Mouse (Mus musculus): ENCODE measurements around the gene Panx2. TPM values are rescaled to one million over a fixed set of nuclear protein-coding genes. Genes with fewer than 3 reads are reported as not detected.

Panx2 gene
- 1 to 10 TPM; 3.4 to 3.5 TPM for total RNA-seq (2021)
- long read RNA-seq, experiment 1, result 0 reads
- long read RNA-seq, experiment 2, partial matches to known transcripts, result 0 of 3 reads
- long read RNA-seq, experiment 2, other reads (novel, unspliced or antisense), result 1 of 3 reads

DNA sequence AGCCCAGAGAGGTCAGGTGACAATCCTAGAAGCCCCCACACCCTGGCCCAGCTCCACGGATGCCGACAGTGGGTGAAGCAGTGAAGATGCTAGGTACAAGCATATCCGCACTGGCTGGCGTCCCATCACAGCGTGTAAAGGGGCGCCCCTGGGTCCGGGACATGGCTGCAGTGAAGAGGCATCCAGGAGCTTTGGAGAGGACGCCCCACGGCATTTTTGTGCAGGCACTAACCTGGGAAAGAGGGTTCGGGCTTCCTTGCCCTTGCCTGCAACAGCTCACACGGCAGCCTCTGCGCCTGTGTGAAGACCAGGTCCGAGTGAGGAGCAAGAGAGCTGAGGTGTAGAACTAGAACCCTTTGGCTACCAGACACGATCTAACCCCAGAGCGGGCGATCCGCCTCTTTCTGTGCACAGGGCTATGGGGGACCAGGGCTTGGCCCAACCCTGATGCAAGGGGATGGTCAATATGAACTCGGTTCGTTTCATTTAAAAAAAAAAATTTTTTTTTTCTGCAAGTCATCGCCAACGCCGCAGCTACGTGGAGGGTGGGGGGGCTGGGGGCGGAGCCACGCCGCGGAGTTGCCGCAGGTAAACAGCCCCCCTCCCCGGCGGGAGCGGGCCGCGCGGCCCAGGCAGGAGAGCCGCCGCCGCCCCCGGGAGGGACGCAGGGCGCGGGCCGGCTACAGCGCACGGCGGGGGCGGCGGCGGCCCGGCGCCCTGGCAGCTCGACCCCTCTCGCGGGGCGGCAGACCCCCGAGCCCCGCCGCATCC is at the start of gene Panx2:
Panx2 (plus strand) TSS at position 574 of the 771 bp plus-strand sequence.
- DNase-seq (ENCODE audit: low spot score in 2 of 2), result no peak

DNA sequence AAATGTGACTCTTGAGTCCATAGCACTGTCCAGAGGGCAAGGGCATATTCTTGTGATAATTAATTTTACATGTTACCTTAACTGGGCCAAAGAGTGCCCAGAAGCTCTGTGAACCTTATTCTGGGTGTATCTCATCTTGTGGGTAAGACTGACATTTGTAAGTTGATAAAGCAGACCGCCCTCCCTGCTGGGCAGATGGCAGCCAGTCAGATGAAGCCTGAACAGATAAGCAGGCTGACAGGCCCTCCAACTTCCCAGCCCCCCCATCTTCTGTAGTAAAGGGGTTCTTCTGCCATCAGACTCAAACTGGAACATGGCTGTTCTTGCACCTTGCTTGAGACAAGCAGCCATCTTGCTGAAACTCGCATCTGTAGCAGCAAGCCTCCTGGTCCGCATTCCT is 42.8 kb upstream of the Panx2 start:
- no peak for DNase-seq (ENCODE audit: low spot score in 2 of 2)

DNA sequence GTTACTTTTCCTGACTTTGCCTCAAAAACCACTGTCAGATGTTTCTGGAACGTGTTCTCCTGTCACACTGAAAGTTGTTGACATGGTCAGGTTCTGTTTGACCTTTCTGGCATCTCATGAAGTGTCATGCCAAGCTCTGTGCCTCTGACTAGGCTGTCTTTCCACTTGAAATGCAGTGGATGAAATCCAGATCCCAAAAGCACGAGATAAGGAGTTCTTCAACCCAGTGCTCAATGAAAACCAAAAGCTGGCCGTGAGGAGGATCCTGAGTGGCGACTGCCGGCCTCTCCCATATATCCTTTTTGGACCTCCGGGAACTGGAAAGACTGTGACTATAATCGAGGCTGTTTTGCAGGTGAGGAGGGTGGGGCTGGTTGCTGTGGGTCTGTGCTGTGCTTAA is 39.4 kb upstream of the Panx2 start:
- DNase-seq (ENCODE audit: low spot score in 2 of 2), result no peak

DNA sequence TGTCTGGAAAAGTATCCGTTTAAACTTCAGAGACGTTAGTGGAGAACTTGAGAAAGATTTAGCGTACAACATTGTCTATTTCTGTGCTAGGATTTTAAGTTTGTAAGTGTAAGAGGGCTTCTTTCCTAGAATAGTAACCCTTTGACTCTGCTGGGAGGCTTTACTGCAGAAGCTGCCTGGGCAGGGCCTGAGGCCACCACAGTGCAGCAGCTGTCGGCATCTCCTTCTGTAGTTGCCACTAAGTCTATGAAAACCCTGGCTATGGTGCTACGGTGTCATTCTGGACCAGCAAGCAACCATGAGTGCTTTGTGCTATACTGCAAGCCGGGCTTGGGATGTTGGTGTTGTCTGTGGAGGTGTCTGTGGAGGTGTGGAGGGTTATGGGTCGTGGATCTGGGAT is 39.0 kb upstream of the Panx2 start:
- DNase-seq (ENCODE audit: low spot score in 2 of 2), result no peak

DNA sequence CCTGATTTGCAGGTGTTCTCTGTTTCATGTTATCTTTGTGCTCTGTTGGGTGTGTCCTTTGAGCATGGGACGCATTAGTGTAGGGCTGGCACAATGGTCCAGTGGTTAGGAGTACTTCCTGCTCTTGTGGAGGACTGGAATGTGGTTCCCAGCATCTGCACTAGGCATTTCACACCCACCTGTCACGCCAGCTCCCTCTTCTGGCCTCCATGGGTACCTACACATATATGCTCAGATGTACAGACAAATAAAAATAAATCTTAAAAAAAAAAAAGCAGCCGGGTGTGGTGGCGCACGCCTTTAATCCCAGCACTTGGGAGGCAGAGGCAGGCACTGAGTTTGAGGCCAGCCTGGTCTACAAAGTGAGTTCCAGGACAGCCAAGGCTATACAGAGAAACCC is 15.2 kb upstream of the Panx2 start:
- no peak for DNase-seq (ENCODE audit: low spot score in 2 of 2)

DNA sequence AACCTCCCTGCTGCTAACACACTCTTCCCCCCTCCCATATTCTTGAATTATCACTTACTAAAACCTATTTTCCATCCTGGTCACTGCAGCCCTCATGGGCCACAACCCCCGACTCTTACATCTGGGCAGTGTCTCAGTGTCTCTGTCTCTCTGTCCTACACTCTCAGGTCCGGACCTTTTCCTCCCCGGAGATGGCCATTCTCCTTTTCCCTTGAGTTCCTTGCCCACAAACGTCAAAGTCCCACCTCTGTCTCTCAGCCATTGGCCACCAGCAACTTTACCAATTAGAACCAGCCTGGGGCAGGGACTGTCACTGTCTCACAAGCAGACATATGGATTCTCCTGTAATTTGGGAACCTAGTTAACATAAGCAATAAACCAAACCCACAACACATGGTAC is 13.2 kb upstream of the Panx2 start:
- DNase-seq (ENCODE audit: low spot score in 2 of 2), result no peak

DNA sequence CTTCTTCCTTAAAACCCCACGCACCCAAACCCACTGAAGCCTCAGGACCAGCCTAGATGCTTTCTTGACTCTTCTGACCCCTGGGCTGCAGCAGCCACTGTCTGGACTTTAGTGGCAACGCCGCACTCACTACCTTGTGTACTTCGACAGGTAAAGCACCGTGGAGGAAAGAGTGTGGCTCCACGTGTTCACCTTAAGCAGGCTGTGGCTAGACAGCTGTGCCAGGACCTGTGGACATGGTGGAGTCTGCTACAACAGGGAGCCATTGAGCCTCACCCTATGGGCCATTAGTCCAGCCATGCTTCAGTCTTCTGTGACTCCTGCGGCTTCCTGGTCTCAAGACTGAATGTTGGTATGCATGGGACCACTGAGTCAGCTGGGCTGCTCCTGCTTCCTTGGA is 4.9 kb upstream of the Panx2 start:
- no peak for DNase-seq (ENCODE audit: low spot score in 2 of 2)

DNA sequence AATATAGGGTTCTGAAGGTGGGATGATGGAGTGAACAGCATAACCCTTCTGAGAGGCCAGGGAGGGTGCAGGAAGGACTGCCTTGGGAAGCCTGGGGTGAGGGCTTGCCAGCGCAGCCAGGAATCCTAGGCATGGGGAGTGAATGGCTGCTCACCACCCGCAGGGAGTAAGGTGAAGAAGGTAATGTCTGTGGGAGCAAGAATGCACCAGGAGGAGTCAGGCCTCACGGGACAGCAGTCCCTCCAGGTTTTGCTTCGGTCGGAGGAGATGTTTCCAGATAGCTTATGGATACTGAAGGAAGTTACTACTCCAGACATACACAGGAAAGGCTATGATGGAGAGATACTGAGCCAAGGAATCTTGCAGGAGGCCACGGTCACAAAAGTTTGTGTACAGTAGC is 798 bp upstream of the Panx2 start:
- no peak for DNase-seq (ENCODE audit: low spot score in 2 of 2)

DNA sequence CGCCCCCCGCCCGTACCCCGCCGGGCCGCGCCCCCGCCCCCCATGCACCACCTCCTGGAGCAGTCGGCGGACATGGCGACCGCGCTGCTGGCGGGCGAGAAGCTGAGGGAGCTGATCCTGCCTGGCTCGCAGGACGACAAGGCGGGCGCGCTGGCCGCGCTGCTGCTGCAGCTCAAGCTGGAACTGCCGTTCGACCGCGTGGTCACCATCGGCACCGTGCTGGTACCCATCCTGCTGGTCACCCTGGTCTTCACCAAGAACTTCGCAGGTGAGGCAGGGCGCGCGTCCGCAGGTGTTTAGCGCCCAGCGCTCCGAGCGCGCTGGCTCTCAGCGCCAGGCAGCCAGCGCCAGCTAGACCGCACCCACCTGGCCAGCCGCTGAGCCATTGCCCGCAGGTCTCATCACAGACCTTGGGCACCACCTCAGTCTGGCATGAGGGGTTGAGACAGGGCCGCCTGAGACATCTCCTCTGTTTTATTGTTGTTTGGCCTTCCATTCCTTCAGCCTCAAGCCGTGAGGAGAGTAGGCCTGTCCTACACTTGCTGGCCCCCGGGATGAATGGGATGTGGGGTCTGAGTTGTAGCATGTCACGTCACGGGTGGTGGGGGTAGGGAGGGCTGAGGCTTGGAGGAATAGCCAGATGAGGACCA is 623 bp downstream of the Panx2 start:
- DNase-seq (ENCODE audit: low spot score in 2 of 2), result no peak

DNA sequence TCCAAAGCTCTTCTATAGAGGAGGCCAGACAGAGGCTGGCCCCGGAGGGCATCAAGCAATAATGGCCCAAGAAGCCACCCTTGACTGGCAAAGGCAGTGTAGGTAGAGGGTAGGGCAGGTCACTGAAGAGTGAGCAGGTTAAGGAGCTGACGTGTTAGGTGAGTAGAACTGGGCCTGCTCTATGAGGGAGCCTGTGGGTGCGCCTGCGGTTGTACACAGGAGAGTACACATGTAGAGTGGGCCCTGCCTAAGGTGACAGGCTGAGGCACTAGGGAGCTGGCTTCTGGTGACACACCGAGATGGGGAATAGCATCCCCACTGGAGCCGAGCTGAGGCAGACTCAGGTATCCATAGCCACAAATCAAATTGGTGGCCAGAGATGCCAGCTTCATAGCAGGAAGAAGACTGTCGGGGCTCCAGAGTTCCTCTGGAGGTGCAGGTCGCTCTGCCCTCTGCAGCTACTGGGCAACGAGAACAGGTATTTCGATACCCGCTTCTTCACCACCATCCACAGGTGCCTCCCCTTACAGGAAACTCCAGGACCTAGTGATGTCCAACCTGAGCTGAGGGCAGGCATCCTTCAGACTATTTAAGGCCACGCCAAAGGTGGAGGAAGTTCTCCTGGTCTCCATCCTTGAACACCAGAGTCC is 1.4 kb downstream of the Panx2 start:
- DNase-seq (ENCODE audit: low spot score in 2 of 2), result no peak

DNA sequence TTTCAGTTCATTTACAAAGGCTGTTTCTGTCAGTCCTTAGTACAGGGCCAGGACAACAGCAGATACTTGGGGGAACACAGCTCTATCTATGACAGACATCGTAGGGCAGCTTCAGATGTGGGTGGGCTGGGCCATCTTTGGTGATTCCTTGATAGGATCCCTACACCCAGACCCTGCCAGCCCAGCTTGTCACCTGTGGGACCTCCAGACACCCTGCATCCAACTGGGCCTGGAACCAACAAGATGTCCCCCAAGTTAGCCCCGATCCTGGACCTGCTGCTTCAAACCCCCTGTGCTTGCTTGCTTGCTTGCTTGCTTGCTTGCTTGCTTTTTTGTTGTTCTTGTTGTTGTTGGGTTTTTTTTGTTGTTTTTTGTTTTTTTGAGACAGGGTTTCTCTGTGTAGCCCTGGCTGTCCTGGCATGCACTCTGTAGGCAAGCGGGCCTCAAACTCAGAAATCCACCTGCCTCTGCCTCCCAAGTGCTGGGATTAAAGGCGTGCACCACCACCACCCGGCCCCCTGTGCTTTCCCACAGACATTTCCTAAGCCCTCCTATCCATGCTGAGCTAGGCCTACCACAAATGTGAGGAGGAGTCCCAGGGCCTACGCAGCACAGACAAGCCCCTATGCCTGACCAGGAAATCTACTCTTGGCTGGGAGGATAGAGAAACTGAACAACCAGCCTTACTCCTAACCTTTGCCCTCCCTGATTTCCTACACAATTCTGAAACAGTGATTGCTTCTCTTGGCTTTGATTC is 2.4 kb downstream of the Panx2 start:
- DNase-seq (ENCODE audit: low spot score in 2 of 2), result no peak

DNA sequence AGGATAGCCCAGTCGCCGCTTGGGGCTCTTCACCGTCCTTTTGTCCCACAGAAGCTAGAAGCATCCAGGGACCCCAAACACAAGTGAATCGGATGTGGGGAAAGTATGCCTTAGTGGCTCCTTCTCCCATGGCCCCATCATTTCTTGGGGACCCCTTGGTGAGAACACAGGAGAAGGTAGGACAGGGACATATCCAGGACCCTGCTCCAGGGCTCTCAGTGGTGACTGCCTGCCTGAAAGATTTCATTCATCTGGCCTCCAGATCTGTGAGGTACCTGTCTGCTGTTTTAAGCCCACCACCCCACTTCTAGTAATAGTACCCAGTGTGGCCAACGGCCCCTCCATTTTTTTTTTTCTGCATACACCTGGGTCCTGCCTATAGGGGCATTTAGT is 3.0 kb downstream of the Panx2 start:
- DNase-seq (ENCODE audit: low spot score in 2 of 2), result no peak

DNA sequence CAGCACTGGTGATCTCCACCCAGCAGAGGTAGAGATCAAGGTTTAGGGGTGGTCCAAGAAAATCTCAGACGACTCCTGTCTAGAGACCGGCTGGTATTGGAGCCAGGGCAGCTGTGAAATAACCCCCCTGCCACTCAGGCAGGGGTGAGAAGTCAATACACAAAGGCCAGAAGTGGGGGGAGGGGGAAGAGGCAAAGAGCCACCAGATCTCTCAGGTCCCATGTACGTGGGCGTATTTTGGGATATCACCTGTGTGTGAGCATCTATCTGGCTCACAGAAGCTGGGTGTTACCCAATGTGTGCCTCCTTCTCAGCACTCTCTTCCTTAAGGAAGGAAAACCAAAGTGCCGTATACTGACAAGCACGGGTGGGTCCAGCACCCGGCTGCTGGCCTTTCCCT is 3.5 kb downstream of the Panx2 start:
- DNase-seq (ENCODE audit: low spot score in 2 of 2), result no peak

DNA sequence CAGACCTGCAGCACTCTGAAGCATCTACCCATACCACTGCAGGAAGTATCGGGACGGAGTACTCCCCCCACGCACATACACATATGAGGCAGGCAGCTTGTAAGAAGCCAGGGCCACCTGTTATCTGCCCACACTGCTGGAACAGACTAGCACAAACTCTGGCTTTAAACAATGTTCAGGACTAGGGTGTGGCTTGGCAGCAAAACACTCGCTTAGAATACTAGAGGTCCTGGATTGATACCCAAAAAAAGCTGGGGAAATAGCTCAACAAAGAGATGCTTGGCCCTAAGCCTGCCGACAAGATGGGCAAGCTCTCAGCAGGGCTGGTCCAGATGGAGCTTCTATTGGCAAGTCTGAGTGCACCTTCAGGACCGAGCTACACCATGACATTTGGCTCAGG is 4.0 kb downstream of the Panx2 start:
- DNase-seq (ENCODE audit: low spot score in 2 of 2), result no peak

DNA sequence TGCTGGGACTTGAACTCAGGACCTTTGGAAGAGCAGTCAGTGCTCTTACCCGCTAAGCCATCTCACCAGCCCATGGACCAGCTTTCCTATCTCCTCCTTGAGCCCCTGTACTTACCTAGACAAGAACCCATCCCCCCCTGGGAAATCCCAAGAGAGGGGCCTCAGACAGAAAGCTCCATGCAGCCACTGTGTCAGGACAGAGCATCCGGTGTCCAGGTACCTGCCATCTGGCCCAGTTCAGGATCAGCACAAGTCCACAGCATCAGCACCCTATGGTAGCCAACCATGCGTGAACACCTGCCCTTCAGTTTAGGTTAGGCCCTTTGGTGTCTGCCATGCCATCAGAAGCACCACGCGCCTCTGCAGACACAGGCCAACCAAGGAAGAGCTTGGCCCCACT is 5.4 kb downstream of the Panx2 start:
- no peak for DNase-seq (ENCODE audit: low spot score in 2 of 2)

DNA sequence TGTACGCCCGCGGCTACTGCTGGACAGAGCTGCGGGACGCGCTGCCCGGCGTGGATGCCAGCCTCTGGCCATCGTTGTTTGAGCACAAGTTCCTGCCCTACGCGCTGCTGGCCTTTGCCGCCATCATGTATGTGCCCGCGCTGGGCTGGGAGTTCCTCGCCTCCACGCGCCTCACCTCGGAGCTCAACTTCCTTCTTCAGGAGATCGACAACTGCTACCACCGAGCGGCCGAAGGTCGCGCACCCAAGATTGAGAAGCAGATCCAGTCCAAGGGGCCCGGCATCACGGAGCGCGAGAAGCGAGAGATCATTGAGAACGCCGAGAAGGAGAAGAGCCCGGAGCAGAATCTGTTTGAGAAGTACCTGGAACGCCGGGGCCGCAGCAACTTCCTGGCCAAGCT is 8.1 kb downstream of the Panx2 start:
- DNase-seq (ENCODE audit: low spot score in 2 of 2), result no peak

DNA sequence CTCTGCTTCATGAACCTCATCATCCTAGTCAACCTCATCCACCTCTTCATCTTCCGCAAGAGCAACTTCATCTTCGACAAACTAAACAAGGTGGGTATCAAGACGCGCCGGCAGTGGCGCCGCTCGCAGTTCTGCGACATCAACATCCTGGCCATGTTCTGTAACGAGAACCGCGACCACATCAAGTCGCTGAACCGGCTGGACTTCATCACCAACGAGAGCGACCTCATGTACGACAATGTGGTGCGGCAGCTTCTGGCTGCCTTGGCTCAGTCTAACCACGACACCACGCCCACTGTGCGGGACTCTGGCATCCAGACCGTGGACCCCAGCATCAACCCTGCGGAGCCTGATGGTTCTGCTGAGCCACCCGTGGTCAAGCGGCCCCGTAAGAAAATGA is 8.7 kb downstream of the Panx2 start:
- no peak for DNase-seq (ENCODE audit: low spot score in 2 of 2)

DNA sequence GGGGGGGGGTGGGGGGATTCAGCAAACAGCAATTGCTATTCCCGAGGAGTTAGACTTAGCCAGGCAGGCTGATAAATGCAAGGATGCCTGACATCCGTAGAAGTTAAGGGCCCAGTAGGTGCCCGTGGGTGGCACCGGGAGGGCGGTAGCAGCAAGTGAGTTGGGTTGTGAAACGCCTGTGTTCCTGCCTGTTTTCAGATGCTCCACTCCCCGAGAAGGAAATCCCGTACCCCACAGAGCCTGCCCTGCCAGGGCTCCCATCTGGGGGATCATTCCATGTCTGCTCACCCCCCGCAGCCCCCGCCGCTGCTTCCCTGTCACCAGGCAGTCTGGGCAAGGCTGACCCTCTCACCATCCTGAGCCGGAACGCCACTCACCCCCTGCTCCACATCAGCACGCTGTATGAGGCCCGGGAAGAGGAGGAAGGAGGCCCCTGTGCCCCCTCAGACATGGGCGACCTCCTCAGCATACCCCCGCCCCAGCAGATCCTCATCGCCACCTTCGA is 9.9 kb downstream of the Panx2 start:
- no peak for DNase-seq (ENCODE audit: low spot score in 2 of 2)

DNA sequence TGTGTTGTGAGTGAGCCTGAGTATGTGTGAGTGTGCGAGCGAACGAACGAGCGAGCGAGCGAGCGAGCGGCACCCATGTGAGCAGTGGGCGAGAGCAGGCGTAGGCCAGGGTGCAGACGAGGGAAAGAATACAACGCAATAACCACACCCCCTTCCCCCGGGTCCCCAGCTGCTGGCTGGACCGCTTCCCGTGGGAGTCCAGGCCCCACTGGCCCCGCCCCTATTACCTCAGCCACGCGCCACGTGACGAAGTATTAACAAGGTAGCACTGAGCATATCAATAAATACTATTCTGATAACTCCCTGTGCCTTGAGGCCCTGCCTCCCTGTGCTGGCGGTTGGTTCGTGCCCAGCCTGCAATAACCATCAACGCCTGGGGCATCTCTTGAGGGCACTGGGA is 11.1 kb downstream of the Panx2 start:
- DNase-seq (ENCODE audit: low spot score in 2 of 2), result no peak

DNA sequence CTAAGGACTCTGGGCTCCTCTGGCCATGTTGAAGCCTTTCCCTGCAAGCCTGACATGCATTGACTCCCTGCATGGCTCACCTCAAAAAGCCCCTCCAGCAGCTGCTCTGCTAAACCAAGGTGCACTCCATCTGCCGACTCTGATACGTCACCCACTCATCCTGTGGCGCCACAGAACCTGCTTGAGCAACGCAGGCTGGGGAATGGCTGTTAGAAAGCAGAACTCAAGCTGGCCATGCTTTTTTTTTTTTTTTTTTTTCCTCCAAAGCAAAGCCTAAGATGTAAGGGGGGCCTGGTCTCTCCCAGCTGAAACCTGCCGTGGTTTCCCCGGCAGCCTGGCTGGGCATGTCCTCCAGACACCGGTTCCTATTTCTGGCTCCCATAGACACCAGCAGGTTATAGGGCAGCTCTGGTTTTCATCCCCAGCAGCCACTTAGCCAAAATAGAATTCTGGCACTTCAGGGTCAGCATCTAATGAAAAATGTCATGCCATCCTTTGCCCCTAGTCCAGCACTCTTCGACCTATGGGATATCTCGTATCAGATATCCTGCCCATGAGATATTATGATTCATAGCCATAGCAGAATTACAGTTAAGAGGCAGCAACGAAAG is 14.6 kb downstream of the Panx2 start:
- DNase-seq (ENCODE audit: low spot score in 2 of 2), result no peak

All from adrenal gland, postnatal 4 days (tissue).